Mouse (Mus musculus): ENCODE results near the gene Vcam1. TPM values are rescaled to one million over a fixed set of nuclear protein-coding genes. Genes with fewer than 3 reads are reported as not detected.

The Vcam1 gene
- polyA plus RNA-seq, 1 experiment from 2014 or later = 18.9 TPM

GRCm38 (mm10) chr3:116122696-116123095 lies 6.8 kb downstream of the Vcam1 start:
- Histone ChIP-seq H3K4me2 (replicated peaks) (no peak overlapping the region), H3K27me3 (replicated peaks) (no peaks in the 10 kb centered on the region), H3K36me3 (no peaks in the 10 kb centered on the region), H3K4me1 (replicated peaks) (no peaks in the 10 kb centered on the region), H3K27ac (no peak overlapping the region), H3K9me3 (no peaks in the 10 kb centered on the region), H3K4me3 (replicated peaks) (no peak overlapping the region), H3K9ac (no peak overlapping the region)
- WGBS = 85% methylated on average over 4 of the region's 4 CpGs
- ATAC-seq = no peak

- 71% methylated on average over 3 of the region's 3 CpGs for WGBS
- Histone ChIP-seq H3K4me2 (replicated peaks) (no peak overlapping the region), H3K9me3 (no peaks in the 10 kb centered on the region), H3K4me1 (replicated peaks) (no peaks in the 10 kb centered on the region), H3K9ac (no peak overlapping the region), H3K4me3 (replicated peaks) (no peak overlapping the region), H3K27me3 (replicated peaks) (no peaks in the 10 kb centered on the region), H3K27ac (no peak overlapping the region), H3K36me3 (no peaks in the 10 kb centered on the region)
- ATAC-seq = no peak
Measured at GRCm38 (mm10) chr3:116121026-116121425, 8.5 kb downstream of the Vcam1 start.

GRCm38 (mm10) chr3:116120391-116120790 lies 9.1 kb downstream of the Vcam1 start:
- no peak overlapping the region for H3K9ac ChIP-seq
- 78% methylated on average over 6 of the region's 6 CpGs for WGBS
- no peak overlapping the region for H3K4me2 ChIP-seq (replicated peaks)
- H3K4me3 ChIP-seq (replicated peaks) = no peak overlapping the region
- no peaks in the 10 kb centered on the region for H3K4me1 ChIP-seq (replicated peaks)
- H3K9me3 ChIP-seq = no peaks in the 10 kb centered on the region
- ATAC-seq = no peak
- no peaks in the 10 kb centered on the region for H3K36me3 ChIP-seq
- no peaks in the 10 kb centered on the region for H3K27me3 ChIP-seq (replicated peaks)
- H3K27ac ChIP-seq = no peak overlapping the region

- WGBS = 79% methylated on average over 7 of the region's 7 CpGs
- Histone ChIP-seq H3K27ac (no peak overlapping the region), H3K4me2 (replicated peaks) (no peak overlapping the region), H3K4me3 (replicated peaks) (no peak overlapping the region), H3K4me1 (replicated peaks) (0 out of 2 replicates have a peak, but pooled peaks cover 2% of the 10 kb centered on the region), H3K9me3 (no peaks in the 10 kb centered on the region), H3K36me3 (no peaks in the 10 kb centered on the region), H3K27me3 (replicated peaks) (no peaks in the 10 kb centered on the region), H3K9ac (no peak overlapping the region)
- no peak for ATAC-seq
Measured at GRCm38 (mm10) chr3:116119162-116119561, 10.3 kb downstream of the Vcam1 start.

- Histone ChIP-seq H3K9me3 (no peaks in the 10 kb centered on the region), H3K4me3 (replicated peaks) (no peak overlapping the region), H3K9ac (no peak overlapping the region), H3K4me2 (replicated peaks) (no peak overlapping the region), H3K4me1 (replicated peaks) (0 out of 2 replicates have a peak, but pooled peaks cover 2% of the 10 kb centered on the region), H3K27me3 (replicated peaks) (no peaks in the 10 kb centered on the region), H3K36me3 (no peaks in the 10 kb centered on the region), H3K27ac (no peak overlapping the region)
- ATAC-seq = no peak
- 62% methylated on average over 4 of the region's 4 CpGs for WGBS
Measured at GRCm38 (mm10) chr3:116117046-116117445, 12.4 kb downstream of the Vcam1 start.

- peak; percentile 55; the same call in 1 of the 2 replicates for ATAC-seq
- H3K27ac ChIP-seq = 0 out of 2 replicates have a peak overlapping the region, but pooled peaks have one; percentile 51
Measured at GRCm38 (mm10) chr3:116114249-116115188, 15.0 kb downstream of the Vcam1 start.

GRCm38 (mm10) chr3:116113443-116114241 lies 15.8 kb downstream of the Vcam1 start:
- Histone ChIP-seq H3K4me2 (replicated peaks) (no peak overlapping the region), H3K4me1 (replicated peaks) (0 out of 2 replicates have a peak, but pooled peaks cover 2% of the 10 kb centered on the region), H3K9ac (no peak overlapping the region), H3K27ac (no peak overlapping the region), H3K27me3 (replicated peaks) (no peaks in the 10 kb centered on the region), H3K4me3 (replicated peaks) (no peak overlapping the region), H3K9me3 (no peaks in the 10 kb centered on the region), H3K36me3 (no peaks in the 10 kb centered on the region)
- no peak for ATAC-seq
- 42% methylated on average over 7 of the region's 7 CpGs for WGBS

More at GRCm38 (mm10) chr3:116114249-116115188, 15.0 kb downstream of the Vcam1 start:
- 0 out of 2 replicates have a peak overlapping the region, but pooled peaks have one; percentile 6 for H3K4me2 ChIP-seq (replicated peaks)
- H3K4me1 ChIP-seq (replicated peaks) = 0 out of 2 replicates have a peak, but pooled peaks cover 2% of the 10 kb centered on the region
- WGBS = 60% methylated on average over 12 of the region's 12 CpGs
- H3K4me3 ChIP-seq (replicated peaks) = no peak overlapping the region
- H3K36me3 ChIP-seq = no peaks in the 10 kb centered on the region
- H3K27me3 ChIP-seq (replicated peaks) = no peaks in the 10 kb centered on the region
- no peak overlapping the region for H3K9ac ChIP-seq
- no peaks in the 10 kb centered on the region for H3K9me3 ChIP-seq

- no peak overlapping the region for H3K4me3 ChIP-seq (replicated peaks)
- 84% methylated on average over 5 of the region's 5 CpGs for WGBS
- H3K4me2 ChIP-seq (replicated peaks) = no peak overlapping the region
- H3K9ac ChIP-seq = no peak overlapping the region
- no peaks in the 10 kb centered on the region for H3K9me3 ChIP-seq
- ATAC-seq = no peak
- H3K27ac ChIP-seq = no peak overlapping the region
- no peaks in the 10 kb centered on the region for H3K27me3 ChIP-seq (replicated peaks)
- 0 out of 2 replicates have a peak, but pooled peaks cover 2% of the 10 kb centered on the region for H3K4me1 ChIP-seq (replicated peaks)
- no peaks in the 10 kb centered on the region for H3K36me3 ChIP-seq
Measured at GRCm38 (mm10) chr3:116112816-116113405, 16.6 kb downstream of the Vcam1 start.

- Histone ChIP-seq H3K9me3 (no peaks in the 10 kb centered on the region), H3K4me1 (replicated peaks) (no peaks in the 10 kb centered on the region), H3K27ac (no peak overlapping the region), H3K9ac (no peak overlapping the region), H3K4me3 (replicated peaks) (no peak overlapping the region), H3K27me3 (replicated peaks) (no peaks in the 10 kb centered on the region), H3K4me2 (replicated peaks) (no peak overlapping the region), H3K36me3 (no peaks in the 10 kb centered on the region)
- no peak for ATAC-seq
- WGBS = 85% methylated on average over 5 of the region's 5 CpGs
Measured at GRCm38 (mm10) chr3:116105713-116106112, 23.8 kb downstream of the Vcam1 start.

GRCm38 (mm10) chr3:116104866-116105647 lies 24.4 kb downstream of the Vcam1 start:
- 25% methylated on average over 21 of the region's 21 CpGs for WGBS
- H3K9me3 ChIP-seq = no peaks in the 10 kb centered on the region
- H3K4me2 ChIP-seq (replicated peaks) = peak overlapping the region; percentile 41
- no peak overlapping the region for H3K27ac ChIP-seq
- no peaks in the 10 kb centered on the region for H3K27me3 ChIP-seq (replicated peaks)
- no peak overlapping the region for H3K4me3 ChIP-seq (replicated peaks)
- H3K4me1 ChIP-seq (replicated peaks) = no peaks in the 10 kb centered on the region
- peak; percentile 45; the same call in 1 of the 2 replicates for ATAC-seq
- H3K9ac ChIP-seq = no peak overlapping the region
- H3K36me3 ChIP-seq = no peaks in the 10 kb centered on the region

- Histone ChIP-seq H3K9ac (no peak overlapping the region), H3K4me3 (replicated peaks) (no peak overlapping the region), H3K27me3 (replicated peaks) (no peaks in the 10 kb centered on the region), H3K4me2 (replicated peaks) (no peak overlapping the region), H3K36me3 (no peaks in the 10 kb centered on the region), H3K9me3 (no peaks in the 10 kb centered on the region), H3K27ac (no peak overlapping the region), H3K4me1 (replicated peaks) (no peaks in the 10 kb centered on the region)
- ATAC-seq = no peak
- 58% methylated on average over 4 of the region's 4 CpGs for WGBS
Measured at GRCm38 (mm10) chr3:116104270-116104669, 25.2 kb downstream of the Vcam1 start.

Measured in intestine, embryonic 15.5 days (tissue).